Mouse (Mus musculus) sigmoid colon, adult 10 weeks (tissue): ENCODE data around the gene Atg16l2. TPM values are rescaled to one million over a fixed set of nuclear protein-coding genes. Genes with fewer than 3 reads are reported as not detected.

Experiments used
- polyA plus RNA-seq: library from polyadenylated mRNA; stranded (reverse); fragments of 350-450 nt; fragmentation: Illumina TruSeq; extraction: RNeasy Lipid Tissue Mini Kit (QIAGEN cat#74804); gene quantifications from one replicate; pipeline ENCODE4 v1.2.3, GENCODE M21; 2014; ENCODE audit warnings: low read depth, low replicate concordance

Atg16l2 gene
- polyA plus RNA-seq: 2.6 TPM

DNA sequence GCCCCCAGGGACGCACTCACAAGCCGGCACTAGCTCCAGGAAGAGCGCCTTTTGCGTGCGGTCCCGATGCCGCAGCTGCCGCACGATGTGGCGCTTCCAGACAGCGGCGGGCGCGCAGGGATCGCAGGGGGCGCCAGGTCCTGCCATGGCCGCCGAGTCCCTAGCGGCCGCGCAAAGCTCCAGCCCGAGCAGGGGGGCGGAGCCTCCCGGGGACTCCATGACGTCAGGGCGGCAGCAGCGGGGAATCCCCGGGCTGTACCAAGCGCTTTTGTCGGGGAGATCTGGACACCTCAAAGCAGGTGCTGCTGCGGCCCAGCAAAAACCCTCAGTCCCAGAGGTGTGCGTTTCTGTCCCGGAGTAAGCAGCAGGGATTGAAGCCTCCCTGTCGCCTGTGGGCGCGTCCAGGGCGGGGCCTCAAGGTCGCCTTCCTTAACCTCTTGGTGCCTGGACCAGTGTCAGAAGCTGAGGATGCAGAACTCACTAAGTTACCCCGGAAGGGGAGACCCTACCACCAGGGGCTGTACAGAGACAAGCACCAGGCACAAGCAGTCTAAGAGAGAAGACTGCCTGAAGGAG, at the start of gene Atg16l2:
Gene Atg16l2 (minus strand): TSS at position 371 of the 576 bp plus-strand sequence.

DNA sequence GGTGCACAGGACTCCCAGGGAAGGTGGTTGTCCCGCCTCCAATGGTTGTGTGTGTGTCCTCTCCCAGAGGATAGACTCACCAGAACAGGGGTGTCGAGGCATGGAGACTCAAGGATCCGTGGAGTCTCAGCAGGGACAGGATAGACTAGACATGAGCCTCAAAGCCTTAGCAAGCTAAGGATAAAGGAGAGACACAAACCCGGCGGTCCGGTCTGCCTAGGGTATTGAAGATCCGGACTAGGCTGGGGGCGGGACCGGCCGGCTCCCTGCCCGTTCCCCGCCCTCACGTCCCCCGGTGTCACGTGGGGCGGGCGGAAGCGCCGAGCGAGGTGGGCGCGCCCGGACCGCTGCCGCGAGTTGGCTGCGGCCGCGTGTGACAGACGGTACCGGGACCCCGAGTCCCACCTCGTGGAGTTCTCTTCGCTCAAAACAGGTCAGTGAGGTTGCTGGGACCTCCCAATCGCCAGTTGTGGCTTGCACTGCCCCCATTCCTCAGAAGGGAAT, 45.8 kb upstream of the Atg16l2 start, which contains the start of gene Arap1:
Gene Arap1 (plus strand): TSS at position 301 of the 504 bp plus-strand sequence.

DNA sequence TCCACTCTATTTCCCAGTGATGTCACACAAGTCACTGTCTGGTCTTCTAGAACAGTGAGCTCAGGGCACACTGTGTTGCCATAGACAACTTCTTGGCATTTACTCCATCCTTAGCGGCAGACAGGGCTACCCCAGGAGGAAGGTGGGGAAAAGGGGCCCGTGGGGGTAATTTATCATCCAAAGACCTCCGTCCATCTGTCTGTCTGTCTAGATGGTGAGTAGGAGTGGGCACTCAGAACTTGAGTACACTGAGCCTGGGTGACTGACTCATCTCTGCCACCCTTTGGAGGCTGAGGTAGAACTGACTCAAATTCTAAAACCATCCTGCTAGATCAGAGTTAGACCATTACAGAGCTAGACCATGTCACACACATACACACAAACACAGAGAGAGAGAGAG, 15.0 kb upstream of the Atg16l2 start, which contains the start of gene Stard10:
Gene Stard10 (plus strand): TSS at position 73 of the 400 bp plus-strand sequence.

Other genes starting within 250 kb of the Atg16l2 start
- gene Fchsd2, start 209.4 kb downstream of the Atg16l2 start, polyA plus RNA-seq: 224 TPM
- gene Stard10, start 14.8 kb upstream of the Atg16l2 start, polyA plus RNA-seq: 39.0 TPM
- gene Arap1, start 45.8 kb upstream of the Atg16l2 start, polyA plus RNA-seq: 7.2 TPM
- not detected for gene Gm45837, start 108.6 kb upstream of the Atg16l2 start, polyA plus RNA-seq
- 5.7 TPM for gene Pde2a, start 119.4 kb upstream of the Atg16l2 start, polyA plus RNA-seq